Comparison of ENCODE assay signal across 8 mouse cellular contexts in the genomic region with DNA sequence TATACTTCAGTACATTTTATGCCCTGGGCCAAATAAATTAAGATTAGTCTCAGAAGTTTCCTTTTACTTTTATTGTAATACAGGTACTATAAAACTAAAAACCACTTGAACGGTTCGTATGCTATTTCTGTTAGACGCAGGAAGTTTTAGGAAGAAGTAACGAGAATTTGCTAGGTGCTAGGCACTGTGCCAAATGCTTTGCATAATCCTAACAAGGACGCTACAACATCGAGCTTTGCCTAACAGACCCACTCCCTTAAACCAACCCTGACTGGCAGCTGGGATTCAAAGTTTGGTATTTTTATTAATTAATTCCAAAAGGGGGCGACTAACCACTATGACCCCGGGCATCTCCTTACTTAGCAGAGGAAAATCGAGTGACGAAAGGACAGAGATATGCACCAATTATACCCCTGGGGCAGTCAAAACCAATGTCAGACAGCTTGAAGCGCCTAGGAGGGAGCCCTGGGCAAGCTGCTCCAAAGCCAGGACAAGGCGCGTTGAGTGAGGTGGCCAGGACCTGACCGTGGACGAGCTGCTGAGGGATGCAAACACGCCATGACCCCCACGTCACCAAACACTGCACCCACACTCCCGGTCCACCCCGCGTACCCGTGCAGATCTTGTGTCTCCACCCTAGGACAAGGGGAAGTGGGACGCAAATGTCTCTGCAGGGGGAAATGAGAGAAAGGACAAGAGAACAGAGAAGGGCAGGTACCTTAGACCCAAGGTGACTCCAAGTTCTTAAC. TPM values are rescaled to one million over a fixed set of nuclear protein-coding genes. Genes with fewer than 3 reads are reported as not detected.
A peak's percentile ranks its signal among the peaks of the same experiment; 100 is the strongest.
DNase-seq lines count a peak whose midpoint lies in the region; ATAC-seq and TF ChIP-seq lines count a peak whose summit lies in the region.

No protein-coding gene starts in this region.

- CTCF ChIA-PET in Patski (lab: Charles Lee): no interaction called here

- POLR2A ChIA-PET in Patski (lab: Charles Lee): no interaction called here

- peak; percentile 27 for ATAC-seq in Patski
- peak; percentile 30 for ATAC-seq in embryonic facial prominence, embryonic 14.5 days (ENCODE audit: low read depth)
- ATAC-seq in hindbrain, embryonic 16.5 days: peak; percentile 58
- peak; percentile 18 for ATAC-seq in lung, postnatal 0 days
- peak; percentile 57 for ATAC-seq in stomach, embryonic 16.5 days (ENCODE audit: insufficient read depth, low FRiP score)

- TF ChIP-seq CTCF in Patski (IDR thresholded peaks at IDR 0.05): no peak
- no peak for TF ChIP-seq CTCF in lung, postnatal 0 days (IDR thresholded peaks at IDR 0.05)

- H3K4me3 ChIP-seq in embryonic facial prominence, embryonic 14.5 days (ENCODE audit: low read depth, low read length): peak overlapping the region; percentile 60
- H3K4me3 ChIP-seq in hindbrain, embryonic 16.5 days (ENCODE audit: low read length): peak overlapping the region; percentile 68
- H3K4me3 ChIP-seq in lung, postnatal 0 days (ENCODE audit: low read depth, low read length): peak overlapping the region; percentile 59
- peak overlapping the region; percentile 79 for H3K4me3 ChIP-seq in stomach, embryonic 16.5 days (replicated peaks; ENCODE audit: low read length)

- H3K9ac ChIP-seq in embryonic facial prominence, embryonic 14.5 days (ENCODE audit: low read depth, low read length): peak overlapping the region; percentile 61
- H3K9ac ChIP-seq in hindbrain, embryonic 16.5 days (ENCODE audit: low read depth, low read length): peak overlapping the region; percentile 63
- H3K9ac ChIP-seq in lung, postnatal 0 days (replicated peaks; ENCODE audit: low read depth): no peak overlapping the region; the same call in 1 of the 2 replicates
- H3K9ac ChIP-seq in stomach, embryonic 16.5 days (ENCODE audit: low read length): peak overlapping the region; percentile 76

- TF ChIP-seq EP300 in lung, postnatal 0 days (IDR thresholded peaks at IDR 0.05): no peak

- peak overlapping the region; percentile 80 for H3K4me2 ChIP-seq in embryonic facial prominence, embryonic 14.5 days (ENCODE audit: low read depth, low read length)
- H3K4me2 ChIP-seq in hindbrain, embryonic 16.5 days (ENCODE audit: low read length): peak overlapping the region; percentile 98
- H3K4me2 ChIP-seq in lung, postnatal 0 days (replicated peaks; ENCODE audit: low read depth, low read length): peak overlapping the region; percentile 94
- H3K4me2 ChIP-seq in stomach, embryonic 16.5 days (ENCODE audit: low read depth, low read length): peak overlapping the region; percentile 92

- H3K27ac ChIP-seq in embryonic facial prominence, embryonic 14.5 days (replicated peaks; ENCODE audit: low read depth, low read length): no peak overlapping the region
- no peak overlapping the region for H3K27ac ChIP-seq in hindbrain, embryonic 16.5 days (ENCODE audit: low read depth, low read length)
- no peak overlapping the region for H3K27ac ChIP-seq in lung, postnatal 0 days (ENCODE audit: low read length)
- no peak overlapping the region for H3K27ac ChIP-seq in stomach, embryonic 16.5 days (ENCODE audit: low read length)

- DNase-seq in left cerebral cortex, postnatal 14 days (ENCODE audit: low spot score in 2 of 2): peak; percentile 6 to 17
- no peak for DNase-seq in left cerebral cortex, postnatal 36 days (ENCODE audit: low spot score in 2 of 2)
- DNase-seq in Patski (ENCODE audit: low read depth, low spot score): no peak
- peak; percentile 41 for DNase-seq in embryonic facial prominence, embryonic 14.5 days (ENCODE audit: low spot score)
- DNase-seq in lung, postnatal 0 days (ENCODE audit: low spot score): peak; percentile 11
- DNase-seq in urinary bladder, adult 2 months (ENCODE audit: low spot score): no peak

- in situ Hi-C loops in Patski (cut with MboI; ENCODE audit: low pct_unique_long_range_greater_than_20kb): no loop called here

- no peaks in the 10 kb centered on the region for H3K36me3 ChIP-seq in embryonic facial prominence, embryonic 14.5 days (ENCODE audit: control insufficient read depth, insufficient read depth, low read length)
- H3K36me3 ChIP-seq in hindbrain, embryonic 16.5 days (ENCODE audit: control insufficient read depth, insufficient read depth, low read length): no peaks in the 10 kb centered on the region
- H3K36me3 ChIP-seq in lung, postnatal 0 days (ENCODE audit: insufficient read depth, low read length): no peaks in the 10 kb centered on the region
- H3K36me3 ChIP-seq in stomach, embryonic 16.5 days (ENCODE audit: control insufficient read depth, insufficient read depth, low read length): no peaks in the 10 kb centered on the region

- H3K9me3 ChIP-seq in embryonic facial prominence, embryonic 14.5 days (ENCODE audit: control insufficient read depth, low read length): no peaks in the 10 kb centered on the region
- no peaks in the 10 kb centered on the region for H3K9me3 ChIP-seq in hindbrain, embryonic 16.5 days (ENCODE audit: control insufficient read depth, low read length)
- H3K9me3 ChIP-seq in lung, postnatal 0 days (ENCODE audit: low read length): no peaks in the 10 kb centered on the region
- no peaks in the 10 kb centered on the region for H3K9me3 ChIP-seq in stomach, embryonic 16.5 days (replicated peaks; ENCODE audit: control insufficient read depth, low read length)

- WGBS in embryonic facial prominence, embryonic 14.5 days: 5% methylated on average over 22 of the region's 22 CpGs
- 8% methylated on average over 22 of the region's 22 CpGs for WGBS in hindbrain, embryonic 16.5 days
- WGBS in lung, postnatal 0 days: 1% methylated on average over 22 of the region's 22 CpGs
- WGBS in stomach, embryonic 16.5 days: 4% methylated on average over 22 of the region's 22 CpGs

- 0 out of 2 replicates have a peak, but pooled peaks cover 4% of the 10 kb centered on the region for H3K4me1 ChIP-seq in embryonic facial prominence, embryonic 14.5 days (ENCODE audit: control insufficient read depth, insufficient read depth, low read length)
- H3K4me1 ChIP-seq in hindbrain, embryonic 16.5 days (ENCODE audit: control insufficient read depth, insufficient read depth, low read depth, low read length): peaks cover 5% of the 10 kb centered on the region
- peaks cover 4% of the 10 kb centered on the region; the same call in 1 of the 2 replicates for H3K4me1 ChIP-seq in lung, postnatal 0 days (ENCODE audit: insufficient read depth, low read depth, low read length)
- H3K4me1 ChIP-seq in stomach, embryonic 16.5 days (ENCODE audit: control insufficient read depth, insufficient read depth, low read length): no peaks in the 10 kb centered on the region; the same call in none of the 2 replicates

- intact Hi-C loops in left cerebral cortex, postnatal 14 days (cut with DNase I): no loop called here
- intact Hi-C loops in left cerebral cortex, postnatal 36 days (cut with DNase I): no loop called here

- H3K27me3 ChIP-seq in Patski: peaks cover 6% of the 10 kb centered on the region
- H3K27me3 ChIP-seq in embryonic facial prominence, embryonic 14.5 days (replicated peaks; ENCODE audit: control insufficient read depth, insufficient read depth, low read length): no peaks in the 10 kb centered on the region
- no peaks in the 10 kb centered on the region for H3K27me3 ChIP-seq in hindbrain, embryonic 16.5 days (replicated peaks; ENCODE audit: control insufficient read depth, insufficient read depth, low read length)
- H3K27me3 ChIP-seq in lung, postnatal 0 days (replicated peaks; ENCODE audit: insufficient read depth, low read length): no peaks in the 10 kb centered on the region
- H3K27me3 ChIP-seq in stomach, embryonic 16.5 days (ENCODE audit: control insufficient read depth, insufficient read depth, low read length): no peaks in the 10 kb centered on the region

RNA-seq across cellular contexts. Expression of a gene that starts 0.5 kb away (rescaled TPM):
- 10 to 100 TPM in 1 of 2 experiments, 1 to 10 TPM in 1; 6.9 to 14.4 TPM for total RNA-seq in left cerebral cortex, postnatal 14 days (2021)
- total RNA-seq in left cerebral cortex, postnatal 36 days (2021): 1 to 10 TPM; 9.9 TPM
- polyA plus RNA-seq in Patski (2021): 9.3 TPM
- polyA plus RNA-seq in embryonic facial prominence, embryonic 14.5 days (2014; fragmentation: Nextera tagmentation; extraction: Ambion mirVana): 8.2 and 9.6 TPM in 2 replicates
- polyA plus RNA-seq in hindbrain, embryonic 16.5 days (2015; fragmentation: Nextera tagmentation; extraction: Ambion mirVana): 4.2 and 4.7 TPM in 2 replicates
- polyA plus RNA-seq in lung, postnatal 0 days (2015; fragmentation: Nextera tagmentation; extraction: Ambion mirVana): 2.4 TPM in 2 replicates
- 8.3 and 9.6 TPM in 2 replicates for polyA plus RNA-seq in stomach, embryonic 16.5 days (2015; fragmentation: Nextera tagmentation; extraction: Ambion mirVana)
- polyA plus RNA-seq in urinary bladder, adult 2 months (2012; rRNA removed): 1.9 and 3.0 TPM in 2 replicates

RNA-seq across cellular contexts. Expression of a gene that starts 0.7 kb away (rescaled TPM):
- 1 to 10 TPM in 1 of 2 experiments, under 1 TPM in 1; 0.48 to 1.3 TPM for total RNA-seq in left cerebral cortex, postnatal 14 days (2021)
- under 1 TPM; 0.27 to 0.30 TPM for total RNA-seq in left cerebral cortex, postnatal 36 days (2021)
- polyA plus RNA-seq in Patski (2021): 0.01 TPM
- 0.63 and 0.64 TPM in 2 replicates for polyA plus RNA-seq in embryonic facial prominence, embryonic 14.5 days (2014; fragmentation: Nextera tagmentation; extraction: Ambion mirVana)
- 0.69 and 0.78 TPM in 2 replicates for polyA plus RNA-seq in hindbrain, embryonic 16.5 days (2015; fragmentation: Nextera tagmentation; extraction: Ambion mirVana)
- 0.12 and 0.17 TPM in 2 replicates for polyA plus RNA-seq in lung, postnatal 0 days (2015; fragmentation: Nextera tagmentation; extraction: Ambion mirVana)
- 0.41 and 0.50 TPM in 2 replicates for polyA plus RNA-seq in stomach, embryonic 16.5 days (2015; fragmentation: Nextera tagmentation; extraction: Ambion mirVana)
- polyA plus RNA-seq in urinary bladder, adult 2 months (2012; rRNA removed): 0.44 and 0.78 TPM in 2 replicates

Comparison
In these comparisons a context has a peak if more than half of its experiments do, and no peak if none do; other contexts are left out.
1. DNase-seq: peak in left cerebral cortex, postnatal 14 days (2 of 2), embryonic facial prominence, embryonic 14.5 days (single experiment) and lung, postnatal 0 days (single experiment); none in left cerebral cortex, postnatal 36 days (0 of 2), Patski (single experiment) and urinary bladder, adult 2 months (single experiment).
2. Peak in every context shown above with its lines, with median percentiles within 50 percentile points of each other: ATAC-seq, H3K4me2 ChIP-seq and H3K4me3 ChIP-seq.